Mouse (Mus musculus) intestine, embryonic 14.5 days (tissue): ENCODE measurements around the gene Galnt4. TPM values are rescaled to one million over a fixed set of nuclear protein-coding genes. Genes with fewer than 3 reads are reported as not detected.
A peak's percentile ranks its signal among the peaks of the same experiment; 100 is the strongest.
"Not testable (repeated sequence)": the region's sequence is repeated elsewhere in the genome, so short reads cannot be mapped to it uniquely, and the experiment has no call there.

Experiments
- ATAC-seq: fragments of 200-750 bp; cut with Nextera tagmentation; replicated peaks from 2 replicates; pipeline ENCODE4 v1.8.0; 2017; ENCODE audit warnings: low read depth, moderate number of reproducible peaks, moderate TSS enrichment, moderate library complexity; ENCODE audit not compliant: low FRiP score, low TSS enrichment
- DNase-seq: peaks from one replicate; pipeline ENCODE4 v3.0.0-alpha.2; 2018; ENCODE audit warnings: low spot score
- H3K27ac ChIP-seq: fragments of 300-500 bp; sonication (generic); 2 replicates; pipeline ENCODE4 v1.5.1; 2014; ENCODE audit warnings: low read depth, mild to moderate bottlenecking, control low read depth
- H3K27me3 ChIP-seq: fragments of 300-500 bp; sonication (generic); replicated peaks from 2 replicates; pipeline ENCODE4 v1.6.1; 2014; ENCODE audit warnings: low read length, control low read depth; ENCODE audit not compliant: control insufficient read depth, insufficient read depth
- H3K36me3 ChIP-seq: fragments of 300-500 bp; sonication (generic); 2 replicates; pipeline ENCODE4 v1.6.1; 2014; ENCODE audit warnings: low read length, control low read depth; ENCODE audit not compliant: control insufficient read depth, insufficient read depth
- H3K4me1 ChIP-seq: fragments of 300-500 bp; sonication (generic); replicated peaks from 2 replicates; pipeline ENCODE4 v1.6.1; 2014; ENCODE audit warnings: low read length, control low read depth, mixed read lengths; ENCODE audit not compliant: control insufficient read depth, insufficient read depth
- H3K4me2 ChIP-seq: fragments of 300-500 bp; sonication (generic); 2 replicates; pipeline ENCODE4 v1.6.1; 2014; ENCODE audit warnings: low read length
- H3K4me3 ChIP-seq: fragments of 300-500 bp; sonication (generic); 2 replicates; pipeline ENCODE4 v1.5.1; 2014; ENCODE audit warnings: low read depth, low read length, control low read depth, mixed read lengths
- H3K9ac ChIP-seq: fragments of 300-500 bp; sonication (generic); 2 replicates; pipeline ENCODE4 v1.6.1; 2014; ENCODE audit warnings: mild to moderate bottlenecking, low read length
- H3K9me3 ChIP-seq: fragments of 300-500 bp; sonication (generic); 2 replicates; pipeline ENCODE4 v1.6.1; 2016; ENCODE audit warnings: low read length, control low read depth; ENCODE audit not compliant: control insufficient read depth
- WGBS: fragments of 180-500 bp; shearing (Covaris S2); extraction: QIAGEN DNeasy Blood & Tissue Kit; methylation state at CpG from one replicate; pipeline ENCODE4 v1.1.7; 2014; 5-methylcytosine and 5-hydroxymethylcytosine counted together
- polyA plus RNA-seq: library from polyadenylated mRNA; unstranded; fragments of >200 nt; fragmentation: Nextera tagmentation; extraction: Ambion mirVana; gene quantifications from 2 replicates; pipeline ENCODE4 v1.2.1, GENCODE M21; 2014

The Galnt4 gene
- polyA plus RNA-seq, 1 experiment from 2014 or later, result 24.2 TPM

- Histone ChIP-seq H3K27me3 (no peaks in the 10 kb centered on the region), H3K27ac (no peak overlapping the region), H3K4me2 (no peak overlapping the region), H3K4me3 (no peak overlapping the region), H3K9me3 (no peaks in the 10 kb centered on the region), H3K9ac (no peak overlapping the region), H3K4me1 (no peaks in the 10 kb centered on the region), H3K36me3 (peaks cover 21% of the 10 kb centered on the region)
- WGBS, result 93% methylated on average over 5 of the region's 5 CpGs
- DNase-seq (no peak), ATAC-seq (no peak)
Measured at GRCm38 (mm10) chr10:99156808-99157207, 48.8 kb downstream of the Galnt4 start.

DNA sequence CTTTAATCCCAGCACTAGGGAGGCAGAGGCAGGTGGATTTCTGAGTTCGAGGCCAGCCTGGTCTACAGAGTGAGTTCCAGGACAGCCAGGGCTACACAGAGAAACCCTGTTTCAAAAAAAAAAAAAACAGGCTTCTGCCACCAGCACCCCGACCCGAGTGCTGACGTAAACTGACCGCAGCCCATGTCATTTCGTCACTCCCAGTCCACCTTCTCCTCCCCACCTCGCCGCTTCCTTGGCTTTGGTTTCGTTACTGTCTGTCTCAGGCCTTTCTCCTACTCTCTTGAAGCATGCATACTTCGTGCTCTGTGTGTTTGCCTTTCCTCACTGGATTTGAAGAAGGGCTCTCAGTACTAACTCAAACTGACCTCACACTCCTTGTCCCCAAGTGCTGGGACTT lies 49.7 kb downstream of the Galnt4 start:
- not testable (repeated sequence) for H3K4me1 ChIP-seq, H3K4me2 ChIP-seq, ATAC-seq, H3K4me3 ChIP-seq, DNase-seq, H3K9ac ChIP-seq, H3K27me3 ChIP-seq, H3K27ac ChIP-seq, H3K9me3 ChIP-seq
- whole genome bisulfite sequencing, result 93% methylated on average over 10 of the region's 10 CpGs
- peaks cover 21% of the 10 kb centered on the region for H3K36me3 ChIP-seq

- H3K9me3 ChIP-seq, result no peaks in the 10 kb centered on the region
- no peaks in the 10 kb centered on the region for H3K27me3 ChIP-seq
- H3K27ac ChIP-seq, result no peak overlapping the region
- ATAC-seq (no peak), DNase-seq (peak; percentile 53)
- no peak overlapping the region for H3K4me2 ChIP-seq
- H3K36me3 ChIP-seq, result peaks cover 2% of the 10 kb centered on the region; the same call in 1 of the 2 replicates
- H3K4me3 ChIP-seq, result no peak overlapping the region
- 43% methylated on average over 8 of the region's 8 CpGs for WGBS
- peaks cover 8% of the 10 kb centered on the region; the same call in 1 of the 2 replicates for H3K4me1 ChIP-seq
- no peak overlapping the region for H3K9ac ChIP-seq
Measured at GRCm38 (mm10) chr10:99161987-99162582, 54.1 kb downstream of the Galnt4 start.

Other genes with a start within 250 kb of the Galnt4 start
- 171 and 173 TPM in 2 replicates for gene Atp2b1, start 193.8 kb upstream of the Galnt4 start, polyA plus RNA-seq
- 29.7 and 33.5 TPM in 2 replicates for gene Poc1b, start 1.1 kb upstream of the Galnt4 start, polyA plus RNA-seq
- not detected in 2 replicates for gene Phxr2, start 18.2 kb downstream of the Galnt4 start, polyA plus RNA-seq
- gene Dusp6, start 155.1 kb downstream of the Galnt4 start, polyA plus RNA-seq, result 40.7 and 44.2 TPM in 2 replicates